Mouse (Mus musculus): ENCODE results near the gene Shcbp1l. TPM values are rescaled to one million over a fixed set of nuclear protein-coding genes. Genes with fewer than 3 reads are reported as not detected.

The Shcbp1l gene
- polyA plus RNA-seq, 1 experiment from 2014 or later: 0.56 TPM

- no peaks in the 10 kb centered on the region for H3K4me1 ChIP-seq (replicated peaks; ENCODE audit: control insufficient read depth, insufficient read depth, low read length)
- no peaks in the 10 kb centered on the region for H3K27me3 ChIP-seq (replicated peaks; ENCODE audit: control insufficient read depth, insufficient read depth, low read length)
- no peaks in the 10 kb centered on the region for H3K9me3 ChIP-seq (ENCODE audit: control insufficient read depth, low read length)
- H3K36me3 ChIP-seq (ENCODE audit: control insufficient read depth, insufficient read depth, low read length): no peaks in the 10 kb centered on the region
- ATAC-seq (replicated peaks; ENCODE audit: low FRiP score) (no peak), DNase-seq (ENCODE audit: low spot score) (no peak)
- 71% methylated on average over 5 of the region's 5 CpGs for WGBS
- H3K4me3 ChIP-seq (ENCODE audit: low read depth, low read length): no peak overlapping the region
- no peak overlapping the region for H3K9ac ChIP-seq (ENCODE audit: low read depth, low read length)
- H3K4me2 ChIP-seq: no peak overlapping the region
- no peak overlapping the region for H3K27ac ChIP-seq (ENCODE audit: low read depth, low read length)
Observed at GRCm38 (mm10) chr1:153433851-153434589, 9.1 kb downstream of the Shcbp1l start.

DNA sequence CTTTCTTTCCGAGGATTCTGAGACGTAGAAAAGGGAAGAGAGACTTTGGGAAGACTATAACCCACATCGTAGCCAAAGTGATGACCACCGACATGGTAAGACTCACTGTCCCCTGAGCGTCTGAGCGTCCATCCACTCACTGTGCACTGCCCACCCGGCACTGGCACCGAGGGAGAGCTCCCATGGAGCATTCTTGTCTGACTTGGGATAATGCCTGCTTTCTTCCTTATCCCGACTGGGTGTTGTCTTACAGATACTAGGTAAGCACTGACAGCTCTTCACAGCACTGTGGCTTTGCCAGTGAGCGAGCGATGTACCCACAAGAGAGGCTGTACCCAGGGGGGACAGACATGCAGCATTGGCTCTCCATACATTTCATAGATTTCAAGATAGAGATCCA lies 12.6 kb downstream of the Shcbp1l start:
- Histone ChIP-seq H3K27me3 (replicated peaks; ENCODE audit: control insufficient read depth, insufficient read depth, low read length) (no peaks in the 10 kb centered on the region), H3K4me1 (replicated peaks; ENCODE audit: control insufficient read depth, insufficient read depth, low read length) (no peaks in the 10 kb centered on the region), H3K27ac (ENCODE audit: low read depth, low read length) (no peak overlapping the region), H3K36me3 (ENCODE audit: control insufficient read depth, insufficient read depth, low read length) (no peaks in the 10 kb centered on the region), H3K4me2 (no peak overlapping the region), H3K9ac (ENCODE audit: low read depth, low read length) (no peak overlapping the region), H3K4me3 (ENCODE audit: low read depth, low read length) (no peak overlapping the region), H3K9me3 (ENCODE audit: control insufficient read depth, low read length) (no peaks in the 10 kb centered on the region)
- WGBS: 86% methylated on average over 11 of the region's 11 CpGs
- ATAC-seq (replicated peaks; ENCODE audit: low FRiP score) (no peak), DNase-seq (ENCODE audit: low spot score) (no peak)

DNA sequence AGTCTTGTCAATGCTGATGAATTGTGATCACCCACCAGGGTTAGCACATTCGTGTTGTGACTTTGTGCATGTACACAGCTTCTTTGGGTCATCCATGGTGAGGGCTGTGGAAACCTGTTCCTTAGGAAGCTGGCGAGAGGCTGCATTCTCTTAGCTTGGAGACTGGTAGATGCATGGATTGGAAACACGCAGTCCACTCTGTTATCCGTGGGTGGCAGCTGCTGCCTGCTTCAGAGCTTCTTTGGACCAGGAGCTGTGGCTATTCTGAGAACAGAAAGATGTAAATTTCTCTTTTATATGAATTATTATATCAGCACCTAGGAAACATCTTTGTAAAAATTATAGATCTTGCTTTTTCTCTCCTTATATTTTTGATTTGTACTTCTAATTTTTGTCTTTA lies 15.8 kb downstream of the Shcbp1l start:
- Histone ChIP-seq H3K27me3 (replicated peaks; ENCODE audit: control insufficient read depth, insufficient read depth, low read length) (no peaks in the 10 kb centered on the region), H3K4me3 (ENCODE audit: low read depth, low read length) (no peak overlapping the region), H3K4me2 (no peak overlapping the region), H3K9ac (ENCODE audit: low read depth, low read length) (no peak overlapping the region), H3K36me3 (ENCODE audit: control insufficient read depth, insufficient read depth, low read length) (no peaks in the 10 kb centered on the region), H3K27ac (ENCODE audit: low read depth, low read length) (no peak overlapping the region), H3K9me3 (ENCODE audit: control insufficient read depth, low read length) (no peaks in the 10 kb centered on the region), H3K4me1 (replicated peaks; ENCODE audit: control insufficient read depth, insufficient read depth, low read length) (no peaks in the 10 kb centered on the region)
- ATAC-seq (replicated peaks; ENCODE audit: low FRiP score) (no peak), DNase-seq (ENCODE audit: low spot score) (no peak)
- 78% methylated on average over 4 of the region's 4 CpGs for WGBS

DNA sequence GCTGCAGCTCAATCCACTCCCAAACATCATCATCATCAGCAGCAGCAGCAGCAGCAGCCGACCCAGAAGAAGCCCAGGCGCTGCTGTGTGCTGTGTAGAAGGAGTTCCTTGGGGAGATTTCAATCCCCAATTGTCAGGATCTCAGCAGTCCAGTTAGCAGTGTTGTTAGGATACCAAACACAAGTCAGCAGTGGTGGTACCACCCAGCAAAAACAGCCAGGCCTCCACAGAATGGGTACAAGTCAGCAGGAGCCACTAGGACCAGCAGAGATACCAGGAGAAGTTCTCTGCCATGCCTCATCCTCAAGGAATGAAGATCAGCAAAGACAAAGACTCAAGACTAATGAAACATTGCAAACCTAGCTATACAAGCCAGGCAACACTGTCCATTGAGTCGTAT lies 16.7 kb downstream of the Shcbp1l start:
- no peak for ATAC-seq (replicated peaks; ENCODE audit: low FRiP score)
- Histone ChIP-seq H3K4me3 (ENCODE audit: low read depth, low read length) (no peak overlapping the region), H3K4me2 (no peak overlapping the region), H3K4me1 (replicated peaks; ENCODE audit: control insufficient read depth, insufficient read depth, low read length) (no peaks in the 10 kb centered on the region), H3K36me3 (ENCODE audit: control insufficient read depth, insufficient read depth, low read length) (no peaks in the 10 kb centered on the region), H3K27ac (ENCODE audit: low read depth, low read length) (no peak overlapping the region), H3K27me3 (replicated peaks; ENCODE audit: control insufficient read depth, insufficient read depth, low read length) (no peaks in the 10 kb centered on the region), H3K9ac (ENCODE audit: low read depth, low read length) (no peak overlapping the region), H3K9me3 (ENCODE audit: control insufficient read depth, low read length) (no peaks in the 10 kb centered on the region)
- WGBS: 76% methylated on average over 3 of the region's 3 CpGs
- no peak for DNase-seq (ENCODE audit: low spot score)

DNA sequence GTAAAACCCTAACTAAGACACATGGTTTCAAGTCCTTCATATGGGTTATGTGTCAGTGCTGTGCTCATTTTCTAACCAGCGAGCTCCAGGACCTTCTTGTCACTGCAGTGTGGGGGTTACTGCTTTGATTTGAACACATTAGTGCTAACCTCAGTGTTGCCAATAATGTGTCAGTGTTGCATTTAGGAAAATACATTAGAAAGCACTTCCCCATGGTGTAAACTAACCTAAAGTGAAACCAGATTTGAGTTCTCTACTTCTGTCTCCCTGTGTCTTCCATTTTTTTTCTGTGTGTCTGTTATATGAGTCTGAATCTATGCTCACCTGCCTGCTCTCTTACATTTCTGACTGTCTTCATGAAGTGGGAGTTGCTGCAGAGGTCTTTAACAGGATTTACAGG lies 18.1 kb downstream of the Shcbp1l start:
- H3K9ac ChIP-seq (ENCODE audit: low read depth, low read length): no peak overlapping the region
- WGBS: 74% methylated on average over 1 of the region's 1 CpGs
- H3K27me3 ChIP-seq (replicated peaks; ENCODE audit: control insufficient read depth, insufficient read depth, low read length): no peaks in the 10 kb centered on the region
- no peaks in the 10 kb centered on the region for H3K9me3 ChIP-seq (ENCODE audit: control insufficient read depth, low read length)
- no peak overlapping the region for H3K4me2 ChIP-seq
- ATAC-seq (replicated peaks; ENCODE audit: low FRiP score): no peak
- no peak overlapping the region for H3K27ac ChIP-seq (ENCODE audit: low read depth, low read length)
- H3K4me1 ChIP-seq (replicated peaks; ENCODE audit: control insufficient read depth, insufficient read depth, low read length): no peaks in the 10 kb centered on the region
- H3K4me3 ChIP-seq (ENCODE audit: low read depth, low read length): no peak overlapping the region
- H3K36me3 ChIP-seq (ENCODE audit: control insufficient read depth, insufficient read depth, low read length): no peaks in the 10 kb centered on the region
- DNase-seq (ENCODE audit: low spot score): no peak

GRCm38 (mm10) chr1:153443632-153444031 lies 18.7 kb downstream of the Shcbp1l start:
- no peak for ATAC-seq (replicated peaks; ENCODE audit: low FRiP score)
- 73% methylated on average over 4 of the region's 4 CpGs for WGBS
- Histone ChIP-seq H3K4me3 (ENCODE audit: low read depth, low read length) (no peak overlapping the region), H3K9me3 (ENCODE audit: control insufficient read depth, low read length) (no peaks in the 10 kb centered on the region), H3K36me3 (ENCODE audit: control insufficient read depth, insufficient read depth, low read length) (no peaks in the 10 kb centered on the region), H3K27ac (ENCODE audit: low read depth, low read length) (no peak overlapping the region), H3K27me3 (replicated peaks; ENCODE audit: control insufficient read depth, insufficient read depth, low read length) (no peaks in the 10 kb centered on the region), H3K4me2 (no peak overlapping the region), H3K9ac (ENCODE audit: low read depth, low read length) (no peak overlapping the region), H3K4me1 (replicated peaks; ENCODE audit: control insufficient read depth, insufficient read depth, low read length) (no peaks in the 10 kb centered on the region)
- DNase-seq (ENCODE audit: low spot score): no peak

DNA sequence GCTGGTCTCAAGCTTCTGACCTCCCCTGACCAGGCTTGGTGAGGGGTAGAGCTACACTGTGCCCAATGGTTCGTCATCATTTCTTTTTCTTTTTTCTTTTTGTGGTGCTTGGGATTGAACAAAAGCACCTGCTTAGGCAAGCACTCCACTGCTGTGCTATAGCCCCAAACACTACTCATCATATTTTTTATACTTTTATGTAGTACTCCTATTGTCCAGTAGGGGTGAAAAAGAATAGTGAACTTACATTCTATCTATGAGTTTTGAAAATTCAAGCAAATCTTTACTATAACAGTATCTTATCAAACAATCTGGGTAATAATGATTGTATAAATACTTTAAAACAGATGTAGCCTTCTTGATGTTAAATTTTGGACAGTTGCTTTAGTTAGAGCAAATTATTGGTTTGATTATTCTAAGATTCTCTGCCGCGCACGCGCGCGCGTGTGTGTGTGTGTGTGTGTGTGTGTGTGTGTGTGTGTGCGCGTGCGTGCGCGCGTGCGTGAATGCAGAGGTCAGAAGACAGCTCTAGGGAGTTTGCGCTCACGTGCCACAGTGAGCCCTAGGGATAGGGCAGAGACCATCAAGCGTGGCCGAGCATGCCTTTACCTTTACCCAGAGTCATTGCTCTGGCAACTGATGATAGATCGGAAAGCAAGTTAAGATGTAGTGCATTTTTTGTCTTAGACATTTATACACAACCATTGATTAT lies 21.3 kb downstream of the Shcbp1l start:
- Histone ChIP-seq H3K4me2 (no peak overlapping the region), H3K27me3 (replicated peaks; ENCODE audit: control insufficient read depth, insufficient read depth, low read length) (no peaks in the 10 kb centered on the region), H3K36me3 (ENCODE audit: control insufficient read depth, insufficient read depth, low read length) (no peaks in the 10 kb centered on the region), H3K9me3 (ENCODE audit: control insufficient read depth, low read length) (no peaks in the 10 kb centered on the region), H3K4me1 (replicated peaks; ENCODE audit: control insufficient read depth, insufficient read depth, low read length) (no peaks in the 10 kb centered on the region), H3K4me3 (ENCODE audit: low read depth, low read length) (no peak overlapping the region), H3K9ac (ENCODE audit: low read depth, low read length) (no peak overlapping the region), H3K27ac (ENCODE audit: low read depth, low read length) (no peak overlapping the region)
- WGBS: 92% methylated on average over 20 of the region's 20 CpGs
- ATAC-seq (replicated peaks; ENCODE audit: low FRiP score) (no peak), DNase-seq (ENCODE audit: low spot score) (no peak)

DNA sequence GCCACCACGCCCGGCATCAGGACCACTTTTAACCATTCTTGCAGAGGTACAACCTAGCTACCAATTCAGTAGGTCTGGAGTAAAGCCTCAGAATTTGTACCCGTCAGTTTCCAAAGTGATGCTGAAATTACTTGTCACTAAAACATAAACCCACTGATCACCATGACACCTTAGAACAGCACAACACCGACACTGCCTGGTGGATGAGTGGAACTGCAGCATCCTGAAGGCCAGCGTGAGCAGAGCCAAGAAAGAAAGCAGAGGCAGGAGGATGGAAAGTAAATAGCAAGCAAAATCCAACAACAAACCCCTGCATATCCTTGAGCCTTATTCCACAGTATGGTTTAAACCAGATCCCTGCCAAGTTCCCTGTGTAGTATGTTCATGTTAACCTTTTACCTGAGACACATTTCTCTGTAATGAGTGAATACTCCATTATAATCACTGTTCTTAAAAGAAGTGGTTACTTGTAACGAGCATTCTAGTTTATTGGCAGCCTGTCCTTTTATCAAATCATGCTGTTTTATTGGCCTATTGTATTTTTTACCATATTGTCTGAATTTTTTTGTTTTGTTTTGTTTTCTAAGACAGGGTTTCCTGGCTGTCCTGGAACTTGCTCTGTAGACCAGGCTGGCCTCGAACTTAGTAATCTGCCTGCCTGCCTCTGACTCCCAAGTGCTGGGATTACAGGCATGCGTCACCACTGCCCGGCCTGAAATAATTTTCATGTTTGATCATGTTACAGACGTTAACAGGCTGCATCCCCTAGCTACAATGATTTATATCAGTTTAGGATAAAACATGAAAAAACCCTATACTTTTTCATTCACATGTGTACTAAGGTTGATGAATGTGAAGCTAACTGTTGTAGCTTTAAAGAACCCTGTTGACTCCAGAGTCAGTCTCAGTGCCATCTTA lies 26.5 kb downstream of the Shcbp1l start:
- WGBS: 74% methylated on average over 10 of the region's 10 CpGs
- ATAC-seq (replicated peaks; ENCODE audit: low FRiP score): peak; percentile 41; the same call in 1 of the 2 replicates

More for the DNA sequence above, 26.5 kb downstream of the Shcbp1l start:
- H3K27ac ChIP-seq (ENCODE audit: low read depth, low read length): no peak overlapping the region
- no peaks in the 10 kb centered on the region for H3K9me3 ChIP-seq (ENCODE audit: control insufficient read depth, low read length)
- no peaks in the 10 kb centered on the region for H3K4me1 ChIP-seq (replicated peaks; ENCODE audit: control insufficient read depth, insufficient read depth, low read length)
- H3K9ac ChIP-seq (ENCODE audit: low read depth, low read length): no peak overlapping the region
- peaks cover 14% of the 10 kb centered on the region for H3K36me3 ChIP-seq (ENCODE audit: control insufficient read depth, insufficient read depth, low read length)
- no peak overlapping the region for H3K4me2 ChIP-seq
- no peak for DNase-seq (ENCODE audit: low spot score)
- H3K27me3 ChIP-seq (replicated peaks; ENCODE audit: control insufficient read depth, insufficient read depth, low read length): no peaks in the 10 kb centered on the region
- H3K4me3 ChIP-seq (ENCODE audit: low read depth, low read length): no peak overlapping the region

Data from liver, embryonic 11.5 days (tissue).